Mouse (Mus musculus): Measurements from ENCODE around the gene Gm20388. TPM values are rescaled to one million over a fixed set of nuclear protein-coding genes. Genes with fewer than 3 reads are reported as not detected.
A peak's percentile ranks its signal among the peaks of the same experiment; 100 is the strongest.

Gm20388 gene
- polyA plus RNA-seq, 1 experiment = 49.7 TPM

- H3K27ac ChIP-seq (ENCODE audit: insufficient read depth, low read depth, low read length) = no peak overlapping the region
- DNase-seq = no peak
- WGBS = 85% methylated on average over 7 of the region's 7 CpGs
- H3K4me1 ChIP-seq (ENCODE audit: control insufficient read depth, insufficient read depth, low read length) = no peaks in the 10 kb centered on the region
- no peak overlapping the region for H3K4me3 ChIP-seq (ENCODE audit: insufficient read depth, low read depth, low read length)
- no peaks in the 10 kb centered on the region for H3K36me3 ChIP-seq (ENCODE audit: control insufficient read depth, insufficient read depth, low read length)
- no peaks in the 10 kb centered on the region for H3K27me3 ChIP-seq (replicated peaks; ENCODE audit: control insufficient read depth, insufficient read depth, low read length)
- TF ChIP-seq POLR2A (IDR thresholded peaks at IDR 0.05; ENCODE audit: low read depth, low read length) (no peak), CTCF (conservative IDR thresholded peaks at IDR 0.05; ENCODE audit: insufficient read depth, insufficient read length, low read depth, low read length) (no peak)
Observed at GRCm38 (mm10) chr8:122179354-122179753, 2268.7 kb downstream of the Gm20388 start.

- Histone ChIP-seq H3K4me3 (ENCODE audit: insufficient read depth, low read depth, low read length) (no peak overlapping the region), H3K4me1 (ENCODE audit: control insufficient read depth, insufficient read depth, low read length) (no peaks in the 10 kb centered on the region), H3K36me3 (ENCODE audit: control insufficient read depth, insufficient read depth, low read length) (no peaks in the 10 kb centered on the region), H3K27me3 (replicated peaks; ENCODE audit: control insufficient read depth, insufficient read depth, low read length) (no peaks in the 10 kb centered on the region), H3K27ac (ENCODE audit: insufficient read depth, low read depth, low read length) (no peak overlapping the region)
- no peak for DNase-seq
- 81% methylated on average over 9 of the region's 9 CpGs for WGBS
- no peak for TF ChIP-seq POLR2A (IDR thresholded peaks at IDR 0.05; ENCODE audit: low read depth, low read length)
Observed at GRCm38 (mm10) chr8:122180116-122180515, 2269.5 kb downstream of the Gm20388 start.

DNA sequence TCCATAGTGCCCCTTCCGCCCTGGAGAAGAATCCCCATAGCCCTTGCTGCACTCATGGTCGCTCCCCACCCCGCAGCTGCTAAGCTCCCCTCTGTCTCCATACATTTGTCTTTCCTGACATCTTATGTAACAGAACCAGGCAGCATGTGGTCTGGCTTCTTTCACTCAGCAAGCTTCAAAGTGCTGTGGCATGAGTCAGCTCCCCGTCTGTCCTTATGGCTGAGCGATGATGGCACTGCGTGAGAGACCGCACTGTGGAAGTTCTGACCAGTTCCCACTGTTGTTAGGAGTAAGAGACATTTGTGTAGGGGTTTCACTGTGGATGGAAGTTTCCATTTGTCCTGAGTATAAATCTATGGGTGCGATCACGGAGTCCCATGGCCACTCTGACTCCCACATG is 2270.8 kb downstream of the Gm20388 start:
- Histone ChIP-seq H3K4me3 (ENCODE audit: insufficient read depth, low read depth, low read length) (no peak overlapping the region), H3K36me3 (ENCODE audit: control insufficient read depth, insufficient read depth, low read length) (no peaks in the 10 kb centered on the region), H3K27ac (ENCODE audit: insufficient read depth, low read depth, low read length) (no peak overlapping the region), H3K27me3 (replicated peaks; ENCODE audit: control insufficient read depth, insufficient read depth, low read length) (no peaks in the 10 kb centered on the region), H3K4me1 (ENCODE audit: control insufficient read depth, insufficient read depth, low read length) (no peaks in the 10 kb centered on the region)
- TF ChIP-seq CTCF (conservative IDR thresholded peaks at IDR 0.05; ENCODE audit: insufficient read depth, insufficient read length, low read depth, low read length) = no peak
- no peak for TF ChIP-seq POLR2A (IDR thresholded peaks at IDR 0.05; ENCODE audit: low read depth, low read length)
- DNase-seq = no peak
- 40% methylated on average over 9 of the region's 9 CpGs for WGBS

DNA sequence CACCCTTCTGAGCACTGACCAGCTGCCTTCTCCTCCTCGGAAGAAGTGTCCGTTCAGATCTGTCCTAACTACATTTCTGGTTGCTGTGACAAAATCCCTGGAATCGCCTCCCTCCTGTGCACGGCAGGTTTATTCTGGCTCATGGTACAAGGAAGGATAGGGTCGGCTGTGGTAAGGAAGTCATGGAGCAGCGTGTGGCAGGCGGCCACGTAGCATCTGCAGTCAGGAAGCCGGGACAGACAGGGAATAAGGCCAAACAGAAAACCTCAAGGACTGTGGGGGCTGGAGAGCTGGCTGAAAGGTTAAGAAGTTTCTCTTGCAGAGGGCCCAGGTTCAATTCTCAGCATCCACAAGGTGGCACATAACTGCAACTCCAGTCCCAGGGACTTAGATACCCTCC is 2271.3 kb downstream of the Gm20388 start:
- DNase-seq = no peak
- Histone ChIP-seq H3K4me1 (ENCODE audit: control insufficient read depth, insufficient read depth, low read length) (no peaks in the 10 kb centered on the region), H3K36me3 (ENCODE audit: control insufficient read depth, insufficient read depth, low read length) (no peaks in the 10 kb centered on the region), H3K27ac (ENCODE audit: insufficient read depth, low read depth, low read length) (no peak overlapping the region), H3K27me3 (replicated peaks; ENCODE audit: control insufficient read depth, insufficient read depth, low read length) (no peaks in the 10 kb centered on the region), H3K4me3 (ENCODE audit: insufficient read depth, low read depth, low read length) (no peak overlapping the region)
- TF ChIP-seq POLR2A (IDR thresholded peaks at IDR 0.05; ENCODE audit: low read depth, low read length) (no peak), CTCF (conservative IDR thresholded peaks at IDR 0.05; ENCODE audit: insufficient read depth, insufficient read length, low read depth, low read length) (no peak)
- WGBS = 36% methylated on average over 9 of the region's 9 CpGs

GRCm38 (mm10) chr8:122186363-122186974 is 2275.8 kb downstream of the Gm20388 start:
- TF ChIP-seq CTCF (conservative IDR thresholded peaks at IDR 0.05; ENCODE audit: insufficient read depth, insufficient read length, low read depth, low read length) = no peak
- no peak for TF ChIP-seq POLR2A (IDR thresholded peaks at IDR 0.05; ENCODE audit: low read depth, low read length)
- Histone ChIP-seq H3K36me3 (ENCODE audit: control insufficient read depth, insufficient read depth, low read length) (no peaks in the 10 kb centered on the region), H3K4me3 (ENCODE audit: insufficient read depth, low read depth, low read length) (no peak overlapping the region), H3K27me3 (replicated peaks; ENCODE audit: control insufficient read depth, insufficient read depth, low read length) (no peaks in the 10 kb centered on the region), H3K27ac (ENCODE audit: insufficient read depth, low read depth, low read length) (no peak overlapping the region), H3K4me1 (ENCODE audit: control insufficient read depth, insufficient read depth, low read length) (no peaks in the 10 kb centered on the region)
- 89% methylated on average over 19 of the region's 19 CpGs for WGBS
- DNase-seq = no peak

- no peak for DNase-seq
- Histone ChIP-seq H3K27ac (ENCODE audit: insufficient read depth, low read depth, low read length) (no peak overlapping the region), H3K4me3 (ENCODE audit: insufficient read depth, low read depth, low read length) (no peak overlapping the region), H3K4me1 (ENCODE audit: control insufficient read depth, insufficient read depth, low read length) (no peaks in the 10 kb centered on the region), H3K27me3 (replicated peaks; ENCODE audit: control insufficient read depth, insufficient read depth, low read length) (no peaks in the 10 kb centered on the region), H3K36me3 (ENCODE audit: control insufficient read depth, insufficient read depth, low read length) (no peaks in the 10 kb centered on the region)
- TF ChIP-seq CTCF (conservative IDR thresholded peaks at IDR 0.05; ENCODE audit: insufficient read depth, insufficient read length, low read depth, low read length) (no peak), POLR2A (IDR thresholded peaks at IDR 0.05; ENCODE audit: low read depth, low read length) (no peak)
- WGBS = 82% methylated on average over 4 of the region's 4 CpGs
Observed at GRCm38 (mm10) chr8:122187271-122187670, 2276.6 kb downstream of the Gm20388 start.

DNA sequence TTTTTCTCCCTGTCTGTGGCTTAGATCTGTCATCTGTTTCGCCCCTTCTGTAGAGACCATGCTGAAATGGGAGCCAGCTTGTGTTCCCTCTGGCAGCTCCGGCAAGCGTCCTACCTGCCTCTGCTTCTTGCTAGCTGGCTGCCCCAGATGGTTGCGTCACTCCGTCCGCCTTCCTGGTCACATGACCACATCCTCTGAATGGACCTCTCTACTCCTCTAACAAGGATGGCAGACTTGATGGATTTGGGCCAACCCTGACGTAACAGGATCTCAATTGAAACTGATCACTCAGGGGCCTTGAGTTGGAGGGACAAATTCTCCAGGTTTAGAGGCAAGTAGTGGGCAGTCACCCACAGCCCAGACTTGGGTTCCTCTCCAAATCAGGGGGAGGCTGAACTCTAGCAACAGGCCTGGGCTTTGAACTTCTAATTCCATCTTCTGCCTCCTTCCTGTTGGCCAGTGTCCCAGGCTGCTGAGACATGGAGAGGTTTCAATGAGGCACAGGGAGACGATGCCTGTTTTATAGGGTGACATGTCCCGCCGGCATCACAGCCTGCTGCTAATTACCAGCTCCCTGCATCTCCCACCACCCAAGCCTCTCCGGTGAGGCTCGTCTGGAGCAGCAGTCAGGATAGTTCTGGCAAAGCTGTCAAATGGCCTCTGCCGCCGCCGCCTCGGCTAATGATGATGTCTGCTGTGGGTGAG is 2279.9 kb downstream of the Gm20388 start:
- H3K27ac ChIP-seq (ENCODE audit: insufficient read depth, low read depth, low read length) = no peak overlapping the region
- WGBS = 35% methylated on average over 16 of the region's 16 CpGs
- DNase-seq = peak; percentile 7

More for the DNA sequence above, 2279.9 kb downstream of the Gm20388 start:
- H3K27me3 ChIP-seq (replicated peaks; ENCODE audit: control insufficient read depth, insufficient read depth, low read length) = no peaks in the 10 kb centered on the region
- no peak for TF ChIP-seq POLR2A (IDR thresholded peaks at IDR 0.05; ENCODE audit: low read depth, low read length)
- no peak for TF ChIP-seq CTCF (conservative IDR thresholded peaks at IDR 0.05; ENCODE audit: insufficient read depth, insufficient read length, low read depth, low read length)
- no peaks in the 10 kb centered on the region for H3K4me1 ChIP-seq (ENCODE audit: control insufficient read depth, insufficient read depth, low read length)
- no peak overlapping the region for H3K4me3 ChIP-seq (ENCODE audit: insufficient read depth, low read depth, low read length)
- no peaks in the 10 kb centered on the region for H3K36me3 ChIP-seq (ENCODE audit: control insufficient read depth, insufficient read depth, low read length)

Measured in kidney, adult 2 months (tissue).